Mouse (Mus musculus) spleen, adult 2 months (tissue): ENCODE results near the gene Adgrl1.

ENCODE experiments used
- CTCF ChIP-seq: fragments of 200-500 bp; IDR thresholded peaks from 2 replicates; pipeline ENCODE4 v1.5.1; 2011; ENCODE audit warnings: mild to moderate bottlenecking, inconsistent platforms; ENCODE audit not compliant: insufficient read depth, insufficient read length, insufficient replicate concordance; ENCODE audit errors: extremely low read depth
- POLR2A ChIP-seq: fragments of 200-500 bp; IDR thresholded peaks from 2 replicates; pipeline ENCODE4 v1.6.1; 2011; ENCODE audit warnings: low read depth, low read length, inconsistent platforms

- TF ChIP-seq CTCF (no peak), POLR2A (no peak)
Observed at GRCm38 (mm10) chr8:83874881-83875655, 24.8 kb upstream of the Adgrl1 start.
